Mouse (Mus musculus) ES-E14 (cell line): ENCODE data around the gene Acbd7. TPM values are rescaled to one million over a fixed set of nuclear protein-coding genes. Genes with fewer than 3 reads are reported as not detected.
A peak's percentile ranks its signal among the peaks of the same experiment; 100 is the strongest.

Experiments used
- DNase-seq: peaks from one replicate; pipeline ENCODE4 v3.0.0-alpha.2; 2013; ENCODE audit warnings: low read depth, low spot score
- H3K27ac ChIP-seq: 2 replicates; pipeline ENCODE4 v1.5.1; 2012; ENCODE audit warnings: low read depth, mild to moderate bottlenecking, low read length, moderate library complexity, mixed read lengths; ENCODE audit not compliant: poor library complexity, insufficient read depth, severe bottlenecking
- H3K36me3 ChIP-seq: 2 replicates; pipeline ENCODE4 v1.6.1; 2012; ENCODE audit warnings: mild to moderate bottlenecking, low read length, moderate library complexity, mixed read lengths; ENCODE audit not compliant: control insufficient read depth, poor library complexity, insufficient read depth, severe bottlenecking
- H3K4me1 ChIP-seq, 2 experiments: fragments of 150-350 bp in 1 of 2; sonication (generic) in 1 of 2; 2 replicates each; pipeline ENCODE4 v1.6.1; 2012; ENCODE audit warnings: low read length in 2 of 2, mild to moderate bottlenecking in 1 of 2, mixed read lengths in 1 of 2; ENCODE audit not compliant: control insufficient read depth in 2 of 2, insufficient read depth in 2 of 2, poor library complexity in 1 of 2
- H3K4me3 ChIP-seq, 2 experiments: fragments of 150-350 bp in 1 of 2; sonication (generic) in 1 of 2; 2 replicates each; pipeline ENCODE4 v1.5.1; 2012; ENCODE audit warnings: low read length in 2 of 2, low read depth in 1 of 2, mild to moderate bottlenecking in 1 of 2, mixed read lengths in 1 of 2; ENCODE audit not compliant: insufficient read depth in 1 of 2, poor library complexity in 1 of 2, severe bottlenecking in 1 of 2
- H3K9ac ChIP-seq: 2 replicates; pipeline ENCODE4 v1.6.1; 2012; ENCODE audit warnings: low read depth, mild to moderate bottlenecking, low read length, mixed read lengths; ENCODE audit not compliant: poor library complexity, insufficient read depth, severe bottlenecking
- H3K9me3 ChIP-seq: fragments of 150-350 bp; sonication (generic); 2 replicates; pipeline ENCODE4 v1.6.1; 2012; ENCODE audit warnings: low read depth, mild to moderate bottlenecking, low read length; ENCODE audit not compliant: control insufficient read depth, insufficient read depth
- CHD2 ChIP-seq: IDR thresholded peaks from 2 replicates; pipeline ENCODE4 v1.6.1; 2014; ENCODE audit warnings: mild to moderate bottlenecking, low read depth, low read length, inconsistent platforms
- HCFC1 ChIP-seq: IDR thresholded peaks from 2 replicates; pipeline ENCODE4 v1.6.1; 2012; ENCODE audit warnings: low read length, inconsistent platforms, borderline replicate concordance; ENCODE audit not compliant: insufficient read depth
- MAFK ChIP-seq: IDR thresholded peaks from 2 replicates; pipeline ENCODE4 v1.6.1; 2014; ENCODE audit warnings: mild to moderate bottlenecking, low read depth, low read length, inconsistent platforms; ENCODE audit not compliant: insufficient read depth
- ZC3H11A ChIP-seq: IDR thresholded peaks from 2 replicates; pipeline ENCODE4 v1.6.1; 2012; ENCODE audit warnings: low read depth, mild to moderate bottlenecking, inconsistent platforms, low read length, borderline replicate concordance
- ZNF384 ChIP-seq: IDR thresholded peaks from 2 replicates; pipeline ENCODE4 v1.6.1; 2012; ENCODE audit warnings: low read depth, low read length, inconsistent platforms
- in situ Hi-C, 2 experiments: fragments of 600-800 bp; cut with MboI; formaldehyde crosslinking; loops; one replicate each; pipeline ENCODE4 v1.15.1; 2025; ENCODE audit warnings: low sequenced_read_pairs in 2 of 2, inconsistent platforms in 1 of 2; ENCODE audit not compliant: unreplicated experiment in 2 of 2
- total RNA-seq: library from RNA; depleted of rRNA; stranded (reverse); fragments of 300-350 nt; gene quantifications from 2 replicates; pipeline ENCODE4 v1.2.3, GENCODE M21; 2012

The Acbd7 gene
- total RNA-seq, 1 experiment: 3.7 TPM

GRCm38 (mm10) chr2:3327351-3327750 lies 8.6 kb upstream of the Acbd7 start:
- TF ChIP-seq ZNF384 (0 out of 2 replicates have a peak, but pooled peaks have one; percentile 17), HCFC1 (no peak)
- no peak overlapping the region for H3K27ac ChIP-seq
- DNase-seq: no peak
- peaks cover 24% of the 10 kb centered on the region for H3K36me3 ChIP-seq
- H3K4me1 ChIP-seq: 0 out of 4 replicates have a peak, but pooled peaks cover 0 to 4% of the 10 kb centered on the region in 2 experiments
- in situ Hi-C loops: no loop called here
- no peak overlapping the region for H3K9ac ChIP-seq
- H3K9me3 ChIP-seq: no peaks in the 10 kb centered on the region
- H3K4me3 ChIP-seq: no peak overlapping the region

GRCm38 (mm10) chr2:3331071-3331703 lies 4.8 kb upstream of the Acbd7 start:
- no peak for TF ChIP-seq CHD2
- TF ChIP-seq ZNF384: no peak
- TF ChIP-seq ZC3H11A: no peak
- no peak for TF ChIP-seq HCFC1
- no peak for TF ChIP-seq MAFK
- Histone ChIP-seq H3K4me1 (peaks cover 0 to 4% of the 10 kb centered on the region in 2 experiments; a peak in 2 of 4 replicates), H3K4me3 (peak overlapping the region; percentile 58 to 72), H3K27ac (no peak overlapping the region), H3K36me3 (peaks cover 14% of the 10 kb centered on the region), H3K9me3 (no peaks in the 10 kb centered on the region), H3K9ac (peak overlapping the region; percentile 60; the same call in 1 of the 2 replicates)
- in situ Hi-C loops: no loop called here
- no peak for DNase-seq

- DNase-seq: no peak
- peak overlapping the region; percentile 58 to 72 for H3K4me3 ChIP-seq
- in situ Hi-C loops: no loop called here
These were observed 3.9 kb upstream of the Acbd7 start for GRCm38 (mm10) chr2:3332056-3332455.

GRCm38 (mm10) chr2:3332484-3333242 lies 3.3 kb upstream of the Acbd7 start, which contains the start of gene Rpp38:
Gene Rpp38 (minus strand): TSS chr2:3332643.
- Histone ChIP-seq H3K9ac (peak within 1 kb of the TSS; percentile 95), H3K4me1 (peaks cover 0 to 4% of the 10 kb centered on the region in 2 experiments; a peak in 2 of 4 replicates), H3K9me3 (no peaks in the 10 kb centered on the region), H3K36me3 (peaks cover 10% of the 10 kb centered on the region), H3K27ac (peak within 1 kb of the TSS; percentile 72), H3K4me3 (peak within 1 kb of the TSS; percentile 58 to 74)
- TF ChIP-seq CHD2: peak; percentile 96
- TF ChIP-seq ZNF384: no peak
- no peak for TF ChIP-seq ZC3H11A
- in situ Hi-C loops: no loop called here
- DNase-seq: peak; percentile 90

More at GRCm38 (mm10) chr2:3332056-3332455, 3.9 kb upstream of the Acbd7 start:
- H3K27ac ChIP-seq: peak overlapping the region; percentile 72
- peaks cover 0 to 4% of the 10 kb centered on the region in 2 experiments; a peak in 2 of 4 replicates for H3K4me1 ChIP-seq
- H3K36me3 ChIP-seq: peaks cover 10% of the 10 kb centered on the region
- H3K9me3 ChIP-seq: no peaks in the 10 kb centered on the region
- H3K9ac ChIP-seq: peak overlapping the region; percentile 95
- TF ChIP-seq ZNF384: no peak
- no peak for TF ChIP-seq ZC3H11A
- no peak for TF ChIP-seq CHD2
- no peak for TF ChIP-seq HCFC1
- TF ChIP-seq MAFK: no peak
